Mouse (Mus musculus) CH12.LX (cell line): ENCODE results near the gene Fbxo11. TPM values are rescaled to one million over a fixed set of nuclear protein-coding genes. Genes with fewer than 3 reads are reported as not detected.
"Not testable (repeated sequence)": the region's sequence is repeated elsewhere in the genome, so short reads cannot be mapped to it uniquely, and the experiment has no call there.

ENCODE experiments used
- DNase-seq: peaks from one replicate; pipeline ENCODE4 v3.0.0-alpha.2; 2013; ENCODE audit errors: extremely low read depth
- H3K27ac ChIP-seq: 2 replicates; pipeline ENCODE4 v1.5.1; 2012; ENCODE audit warnings: low read depth, mild to moderate bottlenecking, control low read depth, moderate library complexity; ENCODE audit not compliant: insufficient read depth
- H3K27me3 ChIP-seq: replicated peaks from 2 replicates; pipeline ENCODE3; 2012; ENCODE audit warnings: inconsistent platforms
- H3K36me3 ChIP-seq, 2 experiments: replicated peaks in 1 of 2; 2 replicates each; pipeline versions ENCODE3 to v1.6.1; 2012; ENCODE audit warnings: inconsistent platforms in 1 of 2, low read length in 1 of 2, mild to moderate bottlenecking in 1 of 2, mixed read lengths in 1 of 2, moderate library complexity in 1 of 2; ENCODE audit not compliant: control insufficient read depth in 1 of 2, insufficient read depth in 1 of 2
- H3K4me1 ChIP-seq, 2 experiments: 2 replicates each; pipeline ENCODE4 v1.6.1; 2012; ENCODE audit warnings: inconsistent platforms in 1 of 2, moderate library complexity in 1 of 2; ENCODE audit not compliant: insufficient read depth in 2 of 2, control insufficient read depth in 1 of 2
- H3K4me2 ChIP-seq: 2 replicates; pipeline ENCODE4 v1.6.1; 2012; ENCODE audit warnings: low read depth, mild to moderate bottlenecking, control low read depth; ENCODE audit not compliant: poor library complexity, insufficient read depth, severe bottlenecking
- H3K4me3 ChIP-seq, 3 experiments: fragments of 150-350 bp in 1 of 3; sonication (generic) in 1 of 3; replicated peaks in 1 of 3; 2 replicates each; pipeline versions ENCODE3 to v1.5.1; 2011 to 2012; ENCODE audit warnings: low read depth in 2 of 3, low read length in 2 of 3, mild to moderate bottlenecking in 2 of 3, moderate library complexity in 2 of 3, control low read depth in 1 of 3, improper control_type of control experiment in 1 of 3, inconsistent platforms in 1 of 3, mixed read lengths in 1 of 3; ENCODE audit not compliant: poor library complexity in 1 of 3
- H3K79me2 ChIP-seq: replicated peaks from 2 replicates; pipeline ENCODE4 v1.6.1; 2012; ENCODE audit warnings: mild to moderate bottlenecking, moderate library complexity; ENCODE audit not compliant: control insufficient read depth, poor library complexity, insufficient read depth, severe bottlenecking; ENCODE audit errors: extremely low read depth
- H3K9ac ChIP-seq: 2 replicates; pipeline ENCODE4 v1.6.1; 2012; ENCODE audit warnings: low read depth, mild to moderate bottlenecking, control low read depth, moderate library complexity; ENCODE audit not compliant: insufficient read depth
- H3K9me3 ChIP-seq: replicated peaks from 2 replicates; pipeline ENCODE3; 2012; ENCODE audit warnings: low read length, inconsistent platforms, mixed read lengths
- BHLHE40 ChIP-seq: IDR thresholded peaks from 2 replicates; pipeline ENCODE4 v1.6.1; 2011; ENCODE audit warnings: mild to moderate bottlenecking, low read depth, low read length, improper control_type of control experiment
- CHD1 ChIP-seq: IDR thresholded peaks from 2 replicates; pipeline ENCODE4 v1.6.1; 2012; ENCODE audit warnings: low read depth, low read length, improper control_type of control experiment, inconsistent platforms
- CHD2 ChIP-seq: IDR thresholded peaks from 2 replicates; pipeline ENCODE4 v1.6.1; 2011; ENCODE audit warnings: low read length, improper control_type of control experiment
- CTCF ChIP-seq, 2 experiments: IDR thresholded peaks in 1 of 2; conservative IDR thresholded peaks in 1 of 2; 2 replicates each; pipeline ENCODE4 v1.5.1; 2011 to 2012; ENCODE audit warnings: low read depth in 2 of 2, low read length in 2 of 2, improper control_type of control experiment in 1 of 2, inconsistent platforms in 1 of 2, mild to moderate bottlenecking in 1 of 2, moderate library complexity in 1 of 2
- EP300 ChIP-seq: IDR thresholded peaks from 2 replicates; pipeline ENCODE4 v1.6.1; 2011; ENCODE audit warnings: low read length, improper control_type of control experiment
- ETS1 ChIP-seq: conservative IDR thresholded peaks from 2 replicates; pipeline ENCODE4 v1.6.1; 2012; ENCODE audit warnings: low read depth, mild to moderate bottlenecking, inconsistent platforms, low read length, improper control_type of control experiment, moderate library complexity
- IRF4 ChIP-seq: IDR thresholded peaks from 2 replicates; pipeline ENCODE4 v1.6.1; 2014; ENCODE audit warnings: low read depth, mild to moderate bottlenecking, inconsistent platforms, low read length, improper control_type of control experiment
- JUN ChIP-seq: IDR thresholded peaks from 2 replicates; pipeline ENCODE4 v1.6.1; 2011; ENCODE audit warnings: low read depth, mild to moderate bottlenecking, low read length, improper control_type of control experiment, moderate library complexity; ENCODE audit not compliant: insufficient read depth
- JUND ChIP-seq: conservative IDR thresholded peaks from 2 replicates; pipeline ENCODE4 v1.6.1; 2011; ENCODE audit warnings: low read depth, low read length, improper control_type of control experiment
- MAFK ChIP-seq: IDR thresholded peaks from 2 replicates; pipeline ENCODE4 v1.6.1; 2011; ENCODE audit warnings: low read length, improper control_type of control experiment; ENCODE audit not compliant: insufficient replicate concordance
- MEF2A ChIP-seq: IDR thresholded peaks from 2 replicates; pipeline ENCODE4 v1.6.1; 2014; ENCODE audit warnings: low read depth, mild to moderate bottlenecking, inconsistent platforms, low read length, improper control_type of control experiment, borderline replicate concordance
- MYC ChIP-seq: IDR thresholded peaks from 2 replicates; pipeline ENCODE4 v1.6.1; 2011; ENCODE audit warnings: low read depth, mild to moderate bottlenecking, improper control_type of control experiment, low read length
- NELFE ChIP-seq: IDR thresholded peaks from 2 replicates; pipeline ENCODE4 v1.6.1; 2011; ENCODE audit warnings: low read depth, low read length, improper control_type of control experiment
- POLR2A ChIP-seq: IDR thresholded peaks from 2 replicates; pipeline ENCODE4 v1.6.1; 2011; ENCODE audit warnings: low read depth, mild to moderate bottlenecking, improper control_type of control experiment, low read length
- POLR2AphosphoS2 ChIP-seq: IDR thresholded peaks from 2 replicates; pipeline ENCODE4 v1.6.1; 2011; ENCODE audit warnings: low read depth, low read length, improper control_type of control experiment
- RAD21 ChIP-seq: IDR thresholded peaks from 2 replicates; pipeline ENCODE4 v1.6.1; 2011; ENCODE audit warnings: low read depth, mild to moderate bottlenecking, low read length, improper control_type of control experiment, moderate library complexity
- RCOR1 ChIP-seq: conservative IDR thresholded peaks from 2 replicates; pipeline ENCODE4 v1.6.1; 2012; ENCODE audit warnings: low read depth, mild to moderate bottlenecking, inconsistent platforms, low read length, improper control_type of control experiment
- SIN3A ChIP-seq: IDR thresholded peaks from 2 replicates; pipeline ENCODE4 v1.6.1; 2012; ENCODE audit warnings: low read length, improper control_type of control experiment, inconsistent platforms
- SMC3 ChIP-seq: IDR thresholded peaks from 2 replicates; pipeline ENCODE4 v1.6.1; 2011; ENCODE audit warnings: low read depth, low read length, improper control_type of control experiment
- TBP ChIP-seq: conservative IDR thresholded peaks from 2 replicates; pipeline ENCODE4 v1.6.1; 2011; ENCODE audit warnings: low read depth, low read length, improper control_type of control experiment
- TCF12 ChIP-seq: IDR thresholded peaks from 2 replicates; pipeline ENCODE4 v1.6.1; 2014; ENCODE audit warnings: low read depth, mild to moderate bottlenecking, inconsistent platforms, low read length, improper control_type of control experiment
- USF2 ChIP-seq: conservative IDR thresholded peaks from 2 replicates; pipeline ENCODE4 v1.6.1; 2011; ENCODE audit warnings: low read depth, low read length, improper control_type of control experiment
- ZMIZ1 ChIP-seq: IDR thresholded peaks from 2 replicates; pipeline ENCODE4 v1.6.1; 2012; ENCODE audit warnings: low read depth, mild to moderate bottlenecking, inconsistent platforms, low read length, improper control_type of control experiment
- dilution Hi-C: fragments of 300-500 bp; cut with MboI; formaldehyde crosslinking; loops from 2 replicates; pipeline ENCODE4 v1.14.3; 2020; ENCODE audit warnings: low sequenced_read_pairs; ENCODE audit not compliant: extremely low pct_unique_long_range_greater_than_20kb, extremely low pct_ligation_motif_present
- in situ Hi-C: fragments of 300-500 bp; cut with MboI; formaldehyde crosslinking; loops from 3 replicates; pipeline ENCODE4 v1.14.3; 2019; ENCODE audit warnings: low sequenced_read_pairs, low pct_ligation_motif_present, low pct_unique_long_range_greater_than_20kb, mixed read lengths
- polyA plus RNA-seq: library from polyadenylated mRNA; unstranded; fragments of >175 nt; gene quantifications from 2 replicates; pipeline ENCODE4 v1.2.1, GENCODE M21; 2012; ENCODE audit warnings: low read depth; ENCODE audit not compliant: insufficient read length
- total RNA-seq, 2 experiments: library from RNA; depleted of rRNA; stranded (reverse); fragments of 300-350 nt in 1 of 2; fragments of >200 nt in 1 of 2; gene quantifications; 2 replicates each; pipeline ENCODE4 v1.2.3; 2012 to 2014

Gene Fbxo11
- total and polyA plus RNA-seq, 3 experiments, result 37.6 to 61.8 (median 61.0) TPM

DNA sequence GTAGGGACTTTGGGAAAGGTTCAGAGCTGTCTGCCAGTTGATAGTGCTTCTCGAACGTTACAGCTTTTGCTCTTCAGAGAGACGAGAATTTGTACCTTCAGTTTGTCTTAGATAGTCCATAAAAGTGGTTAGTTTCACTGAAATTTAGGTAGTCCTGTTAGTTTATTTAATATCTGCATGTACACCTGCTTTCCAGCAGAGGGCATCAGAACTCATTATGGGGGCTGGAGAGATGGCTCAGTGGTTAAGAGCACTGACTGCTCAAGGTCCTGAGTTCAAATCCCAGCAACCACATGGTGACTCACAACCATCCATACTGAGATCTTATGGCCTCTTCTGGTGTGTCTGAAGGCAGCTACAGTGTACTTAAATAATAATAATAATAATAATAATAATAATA lies 83.0 kb downstream of the Fbxo11 start:
- Histone ChIP-seq H3K36me3 (peaks cover 51 to 85% of the 10 kb centered on the region in 2 experiments), H3K79me2 (peaks cover 78% of the 10 kb centered on the region), H3K4me1 (peaks cover 20 to 58% of the 10 kb centered on the region in 2 experiments), H3K4me2 (no peak overlapping the region), H3K9me3 (no peaks in the 10 kb centered on the region), H3K27ac (no peak overlapping the region), H3K4me3 (no peak overlapping the region), H3K9ac (no peak overlapping the region), H3K27me3 (no peaks in the 10 kb centered on the region)
- TF ChIP-seq BHLHE40, result no peak
- TF ChIP-seq ZMIZ1, result no peak
- TF ChIP-seq CTCF (conservative IDR thresholded peaks at IDR 0.05 in 1 of 2, IDR thresholded peaks at IDR 0.05 in 1 of 2; ENCODE audit: low read depth in 2 of 2, low read length in 2 of 2), result peak in 1 of 2 experiments; percentile 49; a peak in 3 of 4 replicates
- no peak for TF ChIP-seq CHD1
- no peak for TF ChIP-seq TCF12
- TF ChIP-seq RAD21, result peak; percentile 7
- TF ChIP-seq NELFE, result no peak
- peak; percentile 13; the same call in 1 of the 2 replicates for TF ChIP-seq POLR2A
- TF ChIP-seq SMC3, result peak; percentile 30; the same call in 1 of the 2 replicates
- no peak for TF ChIP-seq IRF4
- no peak for TF ChIP-seq USF2
- in situ Hi-C loops (no loop called here), dilution Hi-C loops (no loop called here)
- no peak for DNase-seq

- TF ChIP-seq IRF4 (peak; percentile 94), ZMIZ1 (peak; percentile 55), TCF12 (peak; percentile 86), EP300 (peak; percentile 95), SIN3A (peak; percentile 80), RCOR1 (peak; percentile 89), BHLHE40 (peak; percentile 72), JUN (peak; percentile 94), CHD2 (peak; percentile 67; the same call in 1 of the 2 replicates), TBP (0 out of 2 replicates have a peak, but pooled peaks have one; percentile 18), JUND (peak; percentile 96), MEF2A (peak; percentile 92), MYC (0 out of 2 replicates have a peak, but pooled peaks have one; percentile 23), ETS1 (peak; percentile 88), POLR2A (0 out of 2 replicates have a peak, but pooled peaks have one; percentile 18), MAFK (0 out of 2 replicates have a peak, but pooled peaks have one; percentile 62), POLR2AphosphoS2 (0 out of 2 replicates have a peak, but pooled peaks have one; percentile 78)
- H3K9ac ChIP-seq, H3K9me3 ChIP-seq, H3K27me3 ChIP-seq, in situ Hi-C loops, H3K4me2 ChIP-seq, dilution Hi-C loops, H3K4me3 ChIP-seq: not testable (repeated sequence)
- peaks cover 75% of the 10 kb centered on the region for H3K79me2 ChIP-seq
- peak; percentile 58 for DNase-seq
- peak overlapping the region; percentile 59 for H3K27ac ChIP-seq
- peaks cover 29 to 63% of the 10 kb centered on the region in 2 experiments for H3K36me3 ChIP-seq
- peaks cover 20 to 56% of the 10 kb centered on the region in 2 experiments for H3K4me1 ChIP-seq
Measured at GRCm38 (mm10) chr17:87979696-87980095, 85.4 kb downstream of the Fbxo11 start.
